Mouse (Mus musculus) olfactory bulb, adult 2 months (tissue): ENCODE measurements around the gene Psme3. TPM values are rescaled to one million over a fixed set of nuclear protein-coding genes. Genes with fewer than 3 reads are reported as not detected.
A peak's percentile ranks its signal among the peaks of the same experiment; 100 is the strongest.

Experiments
- H3K27ac ChIP-seq: fragments of 200-500 bp; 2 replicates; pipeline ENCODE4 v1.5.1; 2012; ENCODE audit warnings: low read depth, low read length; ENCODE audit not compliant: insufficient read depth
- H3K4me1 ChIP-seq: fragments of 200-500 bp; 2 replicates; pipeline ENCODE4 v1.6.1; 2012; ENCODE audit warnings: low read length; ENCODE audit not compliant: control insufficient read depth, insufficient read depth
- H3K4me3 ChIP-seq: fragments of 200-500 bp; 2 replicates; pipeline ENCODE4 v1.5.1; 2012; ENCODE audit warnings: mild to moderate bottlenecking, low read depth, low read length, moderate library complexity; ENCODE audit not compliant: insufficient read depth
- CTCF ChIP-seq: fragments of 200-500 bp; IDR thresholded peaks from 2 replicates; pipeline ENCODE4 v1.5.1; 2012; ENCODE audit warnings: low read depth, mild to moderate bottlenecking, low read length, moderate library complexity; ENCODE audit not compliant: insufficient read depth
- POLR2A ChIP-seq: fragments of 200-500 bp; IDR thresholded peaks from 2 replicates; pipeline ENCODE4 v1.6.1; 2012; ENCODE audit warnings: mild to moderate bottlenecking, low read depth, low read length, moderate library complexity; ENCODE audit not compliant: insufficient read depth
- WGBS: fragments of 180-500 bp; shearing (Covaris S2); methylation state at CpG from one replicate; pipeline ENCODE4 v1.1.7; 2018; 5-methylcytosine and 5-hydroxymethylcytosine counted together
- polyA plus RNA-seq: library from polyadenylated mRNA; stranded (reverse); fragments of >200 nt; gene quantifications from 2 replicates; pipeline ENCODE4 v1.2.4, GENCODE M21; 2012; ENCODE audit warnings: low replicate concordance; ENCODE audit not compliant: missing spikeins, insufficient read depth, insufficient read length

Psme3 gene
- polyA plus RNA-seq, 1 experiment = not detected

GRCm38 (mm10) chr11:101357505-101358182, 41.6 kb downstream of the Psme3 start:
- TF ChIP-seq CTCF (no peak), POLR2A (no peak)
- H3K4me1 ChIP-seq = no peaks in the 10 kb centered on the region
- 83% methylated on average over 3 of the region's 3 CpGs for WGBS
- H3K4me3 ChIP-seq = no peak overlapping the region
- H3K27ac ChIP-seq = no peak overlapping the region

- Histone ChIP-seq H3K27ac (0 out of 2 replicates have a peak overlapping the region, but pooled peaks have one; percentile 42), H3K4me3 (no peak overlapping the region), H3K4me1 (no peaks in the 10 kb centered on the region)
- 77% methylated on average over 9 of the region's 9 CpGs for WGBS
- TF ChIP-seq CTCF (no peak), POLR2A (no peak)
Observed at GRCm38 (mm10) chr11:101359776-101360175, 43.8 kb downstream of the Psme3 start.

GRCm38 (mm10) chr11:101360651-101361113, 44.7 kb downstream of the Psme3 start:
- WGBS = 58% methylated on average over 3 of the region's 3 CpGs

GRCm38 (mm10) chr11:101364531-101364931, 48.5 kb downstream of the Psme3 start:
- Histone ChIP-seq H3K27ac (no peak overlapping the region), H3K4me3 (no peak overlapping the region), H3K4me1 (no peaks in the 10 kb centered on the region)
- 91% methylated on average over 5 of the region's 5 CpGs for WGBS
- TF ChIP-seq POLR2A (no peak), CTCF (no peak)

More at GRCm38 (mm10) chr11:101360651-101361113, 44.7 kb downstream of the Psme3 start:
- no peak for TF ChIP-seq CTCF
- no peak for TF ChIP-seq POLR2A
- Histone ChIP-seq H3K4me3 (no peak overlapping the region), H3K4me1 (no peaks in the 10 kb centered on the region), H3K27ac (no peak overlapping the region)

GRCm38 (mm10) chr11:101367326-101367935, 51.4 kb downstream of the Psme3 start, which contains the start of gene G6pc:
Gene G6pc (plus strand): TSS chr11:101367561.
- TF ChIP-seq CTCF = no peak
- H3K4me3 ChIP-seq = no peak within 1 kb of the TSS
- no peaks in the 10 kb centered on the region for H3K4me1 ChIP-seq
- H3K27ac ChIP-seq = no peak within 1 kb of the TSS
- WGBS = 85% methylated on average over 8 of the region's 8 CpGs

- Histone ChIP-seq H3K4me3 (no peak overlapping the region), H3K27ac (no peak overlapping the region), H3K4me1 (no peaks in the 10 kb centered on the region)
- TF ChIP-seq POLR2A (no peak), CTCF (no peak)
- whole genome bisulfite sequencing = 74% methylated on average over 5 of the region's 5 CpGs
Observed at GRCm38 (mm10) chr11:101370141-101370540, 54.1 kb downstream of the Psme3 start.

Other genes starting within 250 kb of the Psme3 start
- gene Naglu, start 246.2 kb upstream of the Psme3 start, polyA plus RNA-seq = not detected in 2 replicates
- gene Hsd17b1, start 237.8 kb upstream of the Psme3 start, polyA plus RNA-seq = not detected in 2 replicates
- not detected in 2 replicates for gene Coasy, start 233.6 kb upstream of the Psme3 start, polyA plus RNA-seq
- not detected in 2 replicates for gene Mlx, start 228.9 kb upstream of the Psme3 start, polyA plus RNA-seq
- gene Psmc3ip, start 220.8 kb upstream of the Psme3 start, polyA plus RNA-seq = not detected in 2 replicates
- not detected in 2 replicates for gene Retreg3, start 196.3 kb upstream of the Psme3 start, polyA plus RNA-seq
- not detected in 2 replicates for gene Tubg1, start 196.3 kb upstream of the Psme3 start, polyA plus RNA-seq
- gene Tubg2, start 160.3 kb upstream of the Psme3 start, polyA plus RNA-seq = not detected in 2 replicates
- not detected in 2 replicates for gene Cntnap1, start 145.7 kb upstream of the Psme3 start, polyA plus RNA-seq
- not detected in 2 replicates for gene Plekhh3, start 144.9 kb upstream of the Psme3 start, polyA plus RNA-seq
- gene Ccr10, start 140.8 kb upstream of the Psme3 start, polyA plus RNA-seq = not detected in 2 replicates
- not detected in 2 replicates for gene Ezh1, start 89.8 kb upstream of the Psme3 start, polyA plus RNA-seq
- gene Ramp2, start 70.2 kb upstream of the Psme3 start, polyA plus RNA-seq = not detected in 2 replicates
- gene Vps25, start 62.5 kb upstream of the Psme3 start, polyA plus RNA-seq = not detected in 2 replicates
- not detected in 2 replicates for gene Wnk4, start 55.6 kb upstream of the Psme3 start, polyA plus RNA-seq
- not detected in 2 replicates for gene Cntd1, start 37.2 kb upstream of the Psme3 start, polyA plus RNA-seq
- not detected in 2 replicates for gene Coa3, start 37.1 kb upstream of the Psme3 start, polyA plus RNA-seq
- gene Becn1, start 13.9 kb upstream of the Psme3 start, polyA plus RNA-seq = not detected in 2 replicates
- gene Aoc2, start 8.8 kb downstream of the Psme3 start, polyA plus RNA-seq = not detected in 2 replicates
- gene Aoc3, start 14.4 kb downstream of the Psme3 start, polyA plus RNA-seq = not detected in 2 replicates
- not detected in 2 replicates for gene G6pc, start 51.3 kb downstream of the Psme3 start, polyA plus RNA-seq
- not detected in 2 replicates for gene Aarsd1, start 101.4 kb downstream of the Psme3 start, polyA plus RNA-seq
- not detected in 2 replicates for gene Gm27029, start 108.6 kb downstream of the Psme3 start, polyA plus RNA-seq
- not detected in 2 replicates for gene Rundc1, start 108.9 kb downstream of the Psme3 start, polyA plus RNA-seq
- gene Ptges3l, start 109.1 kb downstream of the Psme3 start, polyA plus RNA-seq = not detected in 2 replicates
- gene Rpl27, start 126.1 kb downstream of the Psme3 start, polyA plus RNA-seq = not detected in 2 replicates
- gene Ifi35, start 132.2 kb downstream of the Psme3 start, polyA plus RNA-seq = not detected in 2 replicates
- gene Rnd2, start 148.8 kb downstream of the Psme3 start, polyA plus RNA-seq = 335 TPM in 1 of 2 replicates, not detected in the other
- gene Vat1, start 150.0 kb downstream of the Psme3 start, polyA plus RNA-seq = not detected in 2 replicates
- gene Brca1, start 235.7 kb downstream of the Psme3 start, polyA plus RNA-seq = not detected in 2 replicates
- gene Nbr1, start 235.9 kb downstream of the Psme3 start, polyA plus RNA-seq = not detected in 2 replicates